Mouse (Mus musculus) thymus, postnatal 0 days (tissue): Measurements from ENCODE around the gene Rasgrf1. TPM values are rescaled to one million over a fixed set of nuclear protein-coding genes. Genes with fewer than 3 reads are reported as not detected.

ENCODE experiments used
- polyA plus RNA-seq: library from polyadenylated mRNA; unstranded; fragments of >200 nt; fragmentation: Nextera tagmentation; extraction: Ambion mirVana; gene quantifications from 2 replicates; pipeline ENCODE4 v1.2.1, GENCODE M21; 2015

Gene Rasgrf1
- polyA plus RNA-seq, 1 experiment from 2014 or later, result 0.07 TPM

Other genes with a start within 250 kb of the Rasgrf1 start
- 47.5 and 50.8 TPM in 2 replicates for gene Tmed3, start 204.8 kb upstream of the Rasgrf1 start, polyA plus RNA-seq
- gene Ankrd34c, start 171.4 kb upstream of the Rasgrf1 start, polyA plus RNA-seq, result not detected in 2 replicates
- 65.4 and 66.0 TPM in 2 replicates for gene Ctsh, start 144.2 kb downstream of the Rasgrf1 start, polyA plus RNA-seq
- 323 and 332 TPM in 2 replicates for gene Morf4l1, start 204.9 kb downstream of the Rasgrf1 start, polyA plus RNA-seq